Mouse (Mus musculus) embryonic facial prominence, embryonic 12.5 days (tissue): ENCODE measurements around the gene Ttc8. TPM values are rescaled to one million over a fixed set of nuclear protein-coding genes. Genes with fewer than 3 reads are reported as not detected.

Experiments used
- polyA plus RNA-seq: library from polyadenylated mRNA; unstranded; fragments of >200 nt; fragmentation: Nextera tagmentation; extraction: Ambion mirVana; gene quantifications from 2 replicates; pipeline ENCODE4 v1.2.1, GENCODE M21; 2016

The Ttc8 gene
- polyA plus RNA-seq, 1 experiment from 2014 or later, result 36.8 TPM

Other genes starting within 250 kb of the Ttc8 start
- gene Ptpn21, start 183.2 kb upstream of the Ttc8 start, polyA plus RNA-seq, result 6.7 and 7.0 TPM in 2 replicates
- 153 and 159 TPM in 2 replicates for gene Zc3h14, start 173.6 kb upstream of the Ttc8 start, polyA plus RNA-seq
- gene Eml5, start 19.1 kb upstream of the Ttc8 start, polyA plus RNA-seq, result 5.1 and 5.8 TPM in 2 replicates